Mouse (Mus musculus) frontal cortex, adult 2 months (tissue): Measurements from ENCODE around the gene Calcoco1. TPM values are rescaled to one million over a fixed set of nuclear protein-coding genes. Genes with fewer than 3 reads are reported as not detected.

Source experiments
- DNase-seq, 2 experiments: peaks; one replicate each; pipeline ENCODE4 v3.0.0; 2022; ENCODE audit warnings: low spot score in 1 of 2; ENCODE audit errors: extremely low spot score in 1 of 2
- polyA plus RNA-seq: library from polyadenylated mRNA; depleted of rRNA; stranded (reverse); fragments of >200 nt; gene quantifications from 2 replicates; pipeline ENCODE4 v1.2.3, GENCODE M21; 2012; rRNA removed

Calcoco1 gene
- 64.9 and 69.7 TPM in 2 replicates for polyA plus RNA-seq

DNA sequence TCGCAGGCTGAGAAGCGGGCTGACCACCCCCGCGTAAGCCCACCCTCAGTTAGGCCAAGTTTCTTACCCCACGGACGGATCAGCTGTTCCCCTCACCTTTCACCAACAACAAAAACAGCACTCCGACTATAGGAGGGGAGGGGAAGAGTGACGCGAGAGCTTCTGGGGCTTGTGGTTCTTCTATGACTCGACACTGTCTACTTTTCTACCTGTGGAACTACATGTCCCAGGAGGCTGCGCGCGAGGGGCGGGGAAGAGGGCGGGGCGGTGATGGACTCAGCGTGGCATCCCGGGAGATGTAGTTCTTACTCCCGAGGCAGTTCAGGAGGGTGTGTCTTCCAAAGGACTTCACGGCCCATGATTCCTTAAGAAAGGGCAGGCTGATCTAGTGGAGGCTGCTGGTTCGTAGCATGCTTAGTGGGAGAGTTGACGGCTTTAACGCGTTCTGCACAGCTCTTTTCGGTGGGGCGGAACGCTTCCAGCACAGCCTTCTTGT is at the start of gene Calcoco1:
Calcoco1 (minus strand) TSS at position 199 of the 496 bp plus-strand sequence.
- peak; percentile 97 for DNase-seq

DNA sequence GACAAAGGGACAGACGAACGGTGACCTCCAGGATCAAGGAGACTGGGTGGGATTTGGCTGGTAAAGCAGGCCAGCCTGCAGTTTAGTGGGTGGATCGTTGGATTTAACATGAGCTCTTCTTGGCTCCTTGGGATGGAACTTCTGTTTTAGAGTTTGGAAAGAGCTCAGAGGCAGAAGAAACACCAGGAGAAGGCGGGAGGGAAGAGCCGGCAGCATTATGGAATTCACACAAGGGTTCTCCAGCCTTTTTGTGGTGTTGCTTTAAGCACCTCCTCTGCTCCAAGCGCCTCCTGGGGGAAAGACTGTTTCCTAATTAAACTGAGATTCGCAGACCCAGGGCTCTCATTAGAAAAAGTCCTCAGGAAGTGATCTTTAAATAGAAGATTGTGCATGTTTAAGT is 48.9 kb upstream of the Calcoco1 start:
- DNase-seq = no peak

DNA sequence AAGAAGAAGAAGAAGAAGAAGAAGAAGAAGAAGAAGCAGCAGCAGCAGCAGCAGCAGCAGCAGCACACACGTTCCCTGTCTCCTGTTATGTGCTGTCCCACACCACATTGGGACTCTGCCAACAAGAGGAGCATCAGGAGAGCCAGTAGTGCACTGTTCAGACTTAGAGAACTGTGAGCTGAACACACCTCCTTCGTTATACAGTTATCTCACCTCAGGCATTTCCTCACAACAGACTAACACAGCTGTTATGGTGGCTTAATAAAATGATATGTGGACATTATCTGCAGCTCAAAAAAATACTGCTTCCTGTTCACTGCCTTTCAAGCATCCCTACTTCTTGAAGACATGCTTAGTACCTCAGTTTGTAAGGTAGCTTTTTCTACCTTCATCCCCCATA is 43.2 kb upstream of the Calcoco1 start:
- DNase-seq = no peak

DNA sequence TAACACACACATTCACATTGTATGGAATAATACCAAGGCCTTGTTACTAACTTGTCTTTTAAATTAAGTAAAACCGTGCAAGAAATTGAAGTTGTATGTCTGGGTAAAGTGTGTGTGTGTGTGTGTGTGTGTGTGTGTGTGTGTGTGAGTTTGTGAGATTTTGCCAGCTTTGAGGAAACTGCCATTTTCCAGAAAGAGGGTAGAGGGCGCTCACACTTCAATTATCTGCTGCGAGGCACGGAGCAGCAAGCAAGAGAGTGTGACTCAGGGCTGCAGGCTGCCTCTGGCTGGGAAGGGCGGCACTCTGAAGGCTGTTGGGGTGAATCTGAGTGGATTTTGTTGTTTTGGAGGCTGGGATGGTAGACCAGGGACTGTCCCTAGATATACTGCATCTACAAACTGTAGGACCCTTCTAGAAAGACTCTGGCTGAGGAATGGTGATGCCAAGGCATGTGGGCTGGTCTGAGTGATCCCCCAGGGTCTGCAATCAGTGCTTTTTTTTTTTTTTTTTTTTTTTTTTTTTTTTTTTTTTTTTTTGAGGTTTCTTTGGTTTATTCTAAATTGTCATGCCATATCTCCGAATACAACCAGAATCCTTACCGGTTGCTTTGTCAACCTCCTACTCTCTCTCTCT is 39.9 kb upstream of the Calcoco1 start:
- peak in 1 of 2 experiments; percentile 78 for DNase-seq

DNA sequence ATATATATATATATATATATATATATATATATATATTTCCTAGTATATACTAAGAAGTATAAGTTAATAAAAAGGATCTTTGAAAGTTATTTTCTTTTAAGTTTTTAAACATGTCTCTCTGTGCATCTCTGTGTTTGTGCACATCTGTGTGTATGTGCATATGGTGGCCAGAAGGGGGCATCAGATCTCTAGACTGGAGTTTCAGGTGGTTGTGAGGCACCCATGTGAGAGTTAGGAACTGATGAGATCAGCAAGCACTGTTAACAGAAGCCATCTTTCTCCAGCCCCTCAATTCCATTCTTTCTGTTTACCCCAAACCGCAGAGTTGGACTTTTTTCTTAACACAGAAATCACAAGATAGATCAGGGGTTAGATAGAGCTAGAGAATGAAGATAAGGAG is 35.7 kb upstream of the Calcoco1 start:
- DNase-seq = no peak

DNA sequence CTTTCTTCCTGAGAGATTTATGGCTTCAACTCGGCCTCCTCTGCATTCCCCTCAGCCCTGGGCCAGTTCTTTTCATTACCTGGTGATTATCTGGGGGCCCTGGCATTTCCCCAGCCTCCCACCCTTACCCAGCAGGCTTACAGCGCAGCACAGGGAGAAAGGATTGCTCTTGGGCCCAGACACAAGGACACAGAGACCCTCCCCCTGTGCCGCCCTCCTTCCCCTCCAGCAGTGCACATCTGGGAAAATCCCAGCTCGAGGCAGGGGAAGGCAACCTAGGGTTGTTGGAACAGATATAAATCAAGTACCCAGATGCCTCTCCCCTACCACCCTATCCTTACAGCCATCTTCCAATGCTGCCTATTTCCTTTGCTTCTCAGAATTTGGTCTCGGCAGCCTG is 33.1 kb upstream of the Calcoco1 start:
- DNase-seq = no peak

DNA sequence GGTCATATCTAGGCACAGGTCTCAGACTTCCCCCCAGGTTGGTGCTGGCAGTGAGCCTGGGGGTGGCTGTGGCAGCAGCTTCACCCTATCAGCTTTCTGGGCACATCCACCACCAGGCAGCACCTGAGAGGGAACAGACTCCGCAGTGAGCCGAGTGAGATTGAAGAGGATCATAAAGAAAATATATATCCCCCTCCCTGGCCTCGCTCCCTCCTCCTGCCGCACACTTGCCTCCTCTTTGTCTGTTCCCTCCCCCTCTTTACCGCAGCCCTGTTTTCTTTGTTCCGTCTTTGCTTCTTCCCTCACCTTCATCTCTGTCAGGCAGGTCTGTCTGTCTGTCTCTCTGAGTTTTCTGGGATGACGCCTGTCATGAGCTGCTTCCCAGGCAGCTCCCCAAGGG is 32.4 kb upstream of the Calcoco1 start:
- no peak for DNase-seq

DNA sequence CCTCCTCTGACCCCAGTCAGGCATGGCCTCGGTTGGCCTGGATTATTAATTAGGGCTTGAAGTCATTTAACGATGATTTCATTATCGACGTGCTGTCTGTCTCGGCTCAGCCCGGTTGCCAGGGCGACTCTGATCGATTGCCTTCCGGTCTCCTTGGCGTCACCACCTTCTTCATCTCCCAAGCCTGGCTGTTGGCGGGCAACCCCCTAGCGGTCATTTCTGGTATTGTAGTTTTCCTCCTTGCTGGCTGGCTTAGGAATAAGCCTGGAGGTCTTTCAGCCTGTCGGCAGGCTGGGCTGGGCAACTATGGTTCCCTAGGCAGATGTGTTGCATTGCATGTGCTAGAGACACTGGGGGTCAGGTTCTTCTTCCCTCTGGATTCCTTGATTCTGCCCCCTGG is 31.2 kb upstream of the Calcoco1 start:
- DNase-seq = no peak

DNA sequence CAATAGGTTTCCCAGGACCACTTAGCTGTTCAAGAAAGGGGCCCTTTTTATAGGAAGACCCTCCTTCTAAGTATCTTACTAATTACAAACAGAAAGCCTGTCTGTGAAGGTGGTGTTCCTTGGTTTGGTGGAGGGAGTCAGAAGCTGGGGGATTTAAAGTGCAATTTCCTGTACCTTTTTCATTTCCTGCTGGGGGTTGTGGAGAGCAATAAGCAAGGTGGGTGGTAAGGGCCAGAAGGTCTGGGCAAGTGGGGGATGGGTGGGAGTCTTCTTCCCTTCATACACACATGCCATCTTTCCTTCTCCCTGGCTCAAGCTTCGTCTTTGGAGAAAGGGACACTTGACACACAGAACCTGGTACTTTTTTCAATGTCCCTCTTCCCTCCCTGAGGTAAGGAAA is 30.2 kb upstream of the Calcoco1 start:
- no peak for DNase-seq

DNA sequence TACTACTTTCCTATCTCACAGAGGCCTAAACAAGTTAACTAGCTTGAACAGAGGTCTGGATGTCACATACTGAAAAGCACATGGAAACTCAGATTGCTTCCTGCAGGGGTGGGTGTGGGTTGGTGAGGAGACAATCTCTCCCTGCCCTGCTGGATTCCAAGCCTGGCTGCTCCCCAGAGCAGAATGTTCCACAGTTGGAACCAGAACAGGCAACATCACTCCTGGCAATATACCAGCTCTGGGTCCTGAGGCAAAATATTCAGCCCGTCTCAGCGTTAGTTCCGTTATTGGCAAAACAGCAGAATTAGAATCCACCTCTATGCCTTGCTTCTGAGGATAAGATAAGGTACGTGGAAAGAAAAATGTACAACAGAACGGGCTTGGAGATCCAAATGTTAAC is 28.3 kb upstream of the Calcoco1 start:
- DNase-seq = no peak

DNA sequence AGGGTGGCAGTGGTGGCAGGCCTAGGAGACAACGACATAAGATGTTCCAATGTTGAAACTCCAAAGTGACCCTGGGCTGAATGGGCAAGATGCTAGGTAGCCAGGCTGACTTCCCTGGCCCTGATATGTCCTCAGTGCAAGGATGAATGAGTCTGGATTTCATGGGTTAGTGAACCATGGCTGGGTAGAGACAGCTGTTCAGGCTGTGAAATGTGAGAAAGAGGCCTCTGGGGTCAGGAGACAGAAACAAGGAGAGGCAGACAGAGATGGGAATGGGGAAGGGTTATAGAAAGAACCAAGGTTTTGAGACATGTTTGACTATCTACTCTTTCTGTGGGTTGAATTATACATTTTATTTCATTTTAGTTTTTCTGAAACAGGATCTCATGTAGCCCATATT is 27.1 kb upstream of the Calcoco1 start:
- DNase-seq = no peak

DNA sequence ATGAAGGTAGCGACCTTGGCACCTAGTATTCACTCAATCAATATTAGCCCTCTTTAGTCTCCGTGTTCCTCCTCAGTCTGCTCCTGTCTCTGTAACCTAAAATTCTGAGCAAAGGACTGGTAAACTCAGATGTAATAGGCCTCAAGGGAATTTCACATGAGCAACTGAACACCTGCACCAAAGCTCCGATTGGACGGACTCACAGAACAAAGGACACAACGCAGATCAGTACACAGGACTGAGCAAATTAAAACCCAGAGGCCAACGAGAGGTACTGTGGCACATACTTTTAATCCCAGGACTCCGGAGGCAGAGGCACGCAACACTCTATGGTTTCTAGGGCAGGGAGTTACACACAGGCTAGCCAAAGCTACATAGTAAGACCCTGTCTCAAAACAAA is 25.9 kb upstream of the Calcoco1 start:
- no peak for DNase-seq

DNA sequence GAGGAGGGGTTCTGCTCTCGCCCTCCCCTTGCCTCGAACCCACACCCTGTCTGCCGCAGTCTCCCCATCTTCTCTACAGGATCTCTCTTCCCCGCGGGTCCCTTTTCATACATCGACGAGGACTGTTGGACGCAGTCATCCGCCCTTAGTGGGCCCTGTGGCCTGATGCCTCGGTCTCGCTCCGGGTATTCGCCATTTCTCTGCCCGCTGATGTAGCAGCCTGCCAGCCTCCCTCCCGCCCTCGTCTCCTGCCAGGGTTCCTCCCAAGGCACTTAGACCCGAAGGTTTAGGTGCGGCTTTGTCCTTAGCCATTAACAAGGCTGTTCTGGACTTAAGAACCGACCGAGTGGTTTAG is 25.3 kb upstream of the Calcoco1 start:
- DNase-seq = no peak

DNA sequence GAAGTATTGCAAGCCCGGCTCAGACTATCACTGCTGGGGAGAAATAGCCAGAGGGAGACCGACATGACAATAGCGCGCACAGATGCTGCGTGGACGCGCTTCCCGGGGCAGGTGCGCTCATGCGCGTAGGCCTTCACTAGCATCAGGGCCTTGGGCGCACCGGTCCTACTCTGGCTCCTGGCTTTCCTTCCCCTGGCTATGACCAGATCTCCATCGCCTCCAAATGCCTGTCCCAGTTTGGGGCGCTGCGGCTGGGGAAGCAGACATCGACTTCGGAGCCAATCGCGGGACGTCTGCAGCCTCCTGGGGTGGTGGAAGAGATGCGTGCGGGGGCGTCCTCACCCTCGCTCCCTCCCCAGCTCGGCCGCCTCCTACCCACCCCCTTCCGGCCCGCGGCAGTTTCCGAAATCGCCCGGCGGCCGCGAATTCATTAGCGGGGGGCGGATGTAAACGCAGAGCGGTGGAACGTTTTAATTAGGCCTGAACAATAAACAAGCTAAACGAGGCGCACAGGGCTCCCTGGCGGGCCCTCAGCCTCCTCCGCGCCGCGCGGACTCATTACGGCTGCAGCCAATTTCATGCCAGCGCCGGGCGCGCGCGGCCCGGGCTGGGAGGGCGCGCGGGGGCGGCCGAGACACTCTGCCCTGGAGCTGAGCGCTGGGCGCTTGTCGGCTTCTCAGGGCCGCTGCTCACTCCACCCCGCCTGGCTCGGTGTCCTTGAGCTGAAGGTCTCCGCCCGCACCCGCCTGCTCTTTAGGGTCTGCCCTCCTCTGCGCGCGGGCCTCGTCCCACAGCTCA is 24.7 kb upstream of the Calcoco1 start:
- peak in 1 of 2 experiments; percentile 66 for DNase-seq

DNA sequence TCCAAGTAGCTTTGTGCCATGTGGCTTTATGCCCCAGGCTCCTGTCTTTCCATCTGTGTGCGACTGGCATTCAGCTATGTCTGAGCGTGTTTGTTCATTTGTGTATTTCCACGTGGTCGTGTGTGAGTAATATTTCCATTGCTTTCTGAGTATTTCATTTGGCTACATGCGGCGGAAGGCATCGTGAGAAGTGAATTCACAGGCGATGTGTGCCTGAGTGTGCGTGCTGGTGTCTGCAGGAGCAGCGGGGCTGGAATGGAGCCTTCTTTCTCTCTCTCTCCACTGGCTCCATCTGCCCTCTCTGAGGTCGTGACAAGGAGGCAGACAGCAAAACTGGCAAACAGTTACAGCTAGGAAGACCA is 24.1 kb upstream of the Calcoco1 start:
- no peak for DNase-seq

DNA sequence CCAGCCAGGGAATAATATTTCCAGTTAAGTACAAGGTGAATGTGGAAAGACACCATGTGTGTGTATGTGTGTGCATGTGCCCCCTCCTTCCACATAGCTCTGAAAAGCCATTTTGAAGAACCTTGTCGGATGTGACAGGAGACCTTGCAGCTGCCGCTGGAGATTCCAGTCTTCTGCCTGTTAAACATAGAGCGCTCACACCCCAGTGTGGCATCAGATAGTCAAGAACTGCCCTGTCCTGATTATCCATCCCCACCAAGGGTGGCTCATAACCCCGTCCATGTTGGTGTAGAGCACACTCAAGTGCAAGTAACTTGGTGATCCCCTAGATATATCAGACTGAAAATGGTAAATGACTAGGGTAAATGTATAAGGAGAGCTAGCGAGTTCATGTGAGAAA is 23.4 kb upstream of the Calcoco1 start:
- DNase-seq = no peak

DNA sequence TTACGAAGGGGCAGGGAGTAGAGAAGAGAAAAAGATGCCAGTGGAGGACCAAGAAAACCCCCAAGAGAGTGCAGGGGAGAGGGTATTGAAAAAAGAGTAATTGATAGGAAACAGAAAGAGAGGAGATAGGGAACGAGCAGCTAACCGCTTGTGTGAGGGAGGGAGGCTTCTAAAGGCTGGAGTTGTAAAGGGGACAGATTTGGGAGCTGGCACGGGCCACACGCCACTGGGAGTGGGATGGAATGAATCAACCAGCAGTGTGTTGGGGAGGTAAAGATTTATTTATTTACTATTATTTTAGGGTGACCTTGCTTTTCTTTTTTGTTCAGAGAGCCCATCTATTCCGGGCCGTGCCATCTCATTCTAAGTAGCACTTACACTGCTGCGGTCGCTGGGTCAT is 22.9 kb upstream of the Calcoco1 start:
- no peak for DNase-seq

DNA sequence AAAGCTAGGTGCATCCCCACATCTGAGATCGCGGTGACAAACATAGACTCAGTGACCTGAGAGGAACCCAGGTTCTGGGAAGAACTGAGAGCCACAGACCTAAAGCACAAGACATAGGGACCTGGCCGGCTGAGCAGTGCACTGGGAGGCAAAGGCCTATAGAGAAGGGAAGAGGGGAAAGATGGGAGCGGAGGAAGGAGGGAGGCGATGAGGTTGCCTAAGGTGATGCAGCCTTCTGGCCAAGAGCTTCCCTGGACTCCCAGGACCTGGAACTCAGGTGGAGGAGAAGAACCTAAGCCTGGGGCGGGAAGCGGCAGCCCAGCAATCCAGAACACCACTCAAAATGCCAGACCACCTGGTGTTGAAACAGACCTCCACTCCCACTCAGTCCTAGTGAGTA is 22.4 kb upstream of the Calcoco1 start:
- DNase-seq = no peak

DNA sequence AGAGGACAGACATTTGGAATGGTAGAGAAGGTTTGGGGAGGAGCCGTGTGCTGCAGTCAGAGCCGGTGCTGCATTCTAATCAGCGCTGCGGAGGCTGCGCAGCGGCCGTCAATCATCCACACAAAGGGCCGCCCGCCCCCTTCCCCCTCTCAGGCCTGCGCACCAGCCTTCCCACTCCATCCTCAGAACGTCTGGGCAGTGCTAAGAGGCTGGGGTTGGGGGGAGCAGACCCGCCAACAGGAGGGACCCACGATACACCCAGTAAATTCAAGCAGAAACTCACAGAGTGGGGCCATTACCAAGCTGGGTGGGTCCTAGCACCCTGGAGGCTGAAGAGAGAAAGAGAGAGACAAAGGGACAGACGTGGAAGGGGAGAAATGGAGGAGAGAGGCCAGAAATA is 22.0 kb upstream of the Calcoco1 start:
- peak in 1 of 2 experiments; percentile 48 for DNase-seq

DNA sequence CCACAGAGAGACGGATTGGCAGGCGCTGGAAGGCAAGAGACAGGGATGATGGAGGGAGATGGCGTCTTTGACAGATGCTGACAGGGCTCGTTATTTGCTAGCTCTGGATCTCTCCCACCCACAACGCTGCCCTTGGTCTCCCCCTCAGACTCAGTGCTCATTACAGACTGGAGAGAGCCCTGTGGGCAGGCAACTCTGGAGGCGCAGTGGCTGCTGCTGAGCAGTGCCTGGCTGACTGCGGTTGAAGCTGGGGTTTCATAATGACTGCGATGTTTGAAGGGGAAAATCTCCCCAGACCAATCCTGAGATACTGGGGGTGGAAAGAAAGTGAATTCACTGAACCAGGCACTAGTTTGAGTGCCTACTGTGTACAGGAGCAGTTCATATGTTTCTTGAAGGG is 21.2 kb upstream of the Calcoco1 start:
- peak in 1 of 2 experiments; percentile 38 for DNase-seq

DNA sequence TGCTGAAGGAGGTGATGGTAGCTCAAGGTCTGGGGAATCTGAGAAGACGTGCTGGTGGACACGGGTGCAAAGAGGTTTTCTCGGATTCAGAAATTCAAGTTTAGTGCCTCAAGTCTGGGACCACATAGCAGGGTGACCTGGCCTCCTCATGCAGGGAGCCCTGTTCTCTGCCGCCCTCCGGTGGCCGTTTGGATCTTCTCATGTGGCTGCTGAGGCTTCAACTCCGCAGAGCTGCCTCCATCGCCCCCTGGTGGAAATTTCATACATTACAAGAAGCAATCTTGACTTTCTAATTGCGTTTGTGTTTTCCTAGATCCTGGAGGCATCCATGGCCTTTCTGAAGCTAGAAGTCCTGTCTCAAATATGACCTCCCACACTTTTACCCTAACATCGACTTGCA is 20.6 kb upstream of the Calcoco1 start:
- peak; percentile 84 to 98 for DNase-seq
